ENCODE assay signal across 9 mouse cellular contexts in the genomic region with DNA sequence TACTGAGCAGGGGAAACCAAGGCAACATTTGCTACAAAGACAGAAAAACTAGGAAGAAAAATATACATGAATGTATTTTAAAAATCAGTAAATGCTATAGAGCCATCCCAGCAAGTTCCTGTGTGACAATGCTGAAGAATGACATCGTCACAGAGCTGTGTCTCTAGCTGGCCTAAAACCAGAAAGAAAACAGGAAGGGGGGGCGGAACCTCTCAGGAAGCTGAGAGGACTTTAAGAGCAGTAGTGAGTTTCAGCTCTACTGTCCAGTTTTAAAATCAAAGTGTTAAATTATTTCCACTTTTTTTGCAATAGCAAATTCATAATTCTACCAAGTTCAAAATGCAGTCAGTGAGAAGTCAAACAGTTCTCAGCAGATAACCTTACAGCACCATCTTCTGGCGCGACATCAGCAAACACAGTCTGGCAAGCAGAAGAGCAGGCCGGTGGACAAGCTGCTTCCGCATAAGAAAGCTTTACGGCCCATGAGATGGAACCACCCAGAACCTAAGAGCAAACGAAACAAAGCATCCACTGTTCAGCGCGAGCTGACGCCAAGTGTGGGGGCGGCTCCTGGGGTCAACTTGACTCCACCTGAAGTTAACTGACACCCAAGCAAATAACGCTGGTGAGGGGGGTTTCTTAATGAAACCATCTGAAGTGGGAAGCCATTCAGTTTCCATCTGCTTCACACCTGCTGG. TPM values are rescaled to one million over a fixed set of nuclear protein-coding genes. Genes with fewer than 3 reads are reported as not detected.
A peak's percentile ranks its signal among the peaks of the same experiment; 100 is the strongest.
DNase-seq lines count a peak whose midpoint lies in the region; ATAC-seq and TF ChIP-seq lines count a peak whose summit lies in the region.
"Had no signal": no experiment of that assay in that cellular context is flagged by ENCODE, and none has a peak within 500 bp of the region (broad histone marks: within the 10 kb centered on the region; RNA-seq: fewer than 3 reads in every experiment).

No protein-coding gene starts in this region.

- H3K9me3 ChIP-seq in lung, embryonic 14.5 days (ENCODE audit: low read depth, low read length): no peaks in the 10 kb centered on the region
- H3K9me3 ChIP-seq in midbrain, embryonic 10.5 days (replicated peaks): no peaks in the 10 kb centered on the region
- H3K9me3 ChIP-seq: embryonic facial prominence, embryonic 12.5 days had no signal

- peaks cover 56% of the 10 kb centered on the region for H3K36me3 ChIP-seq in lung, embryonic 14.5 days (ENCODE audit: insufficient read depth)
- peaks cover 80% of the 10 kb centered on the region for H3K36me3 ChIP-seq in midbrain, embryonic 10.5 days

- H3K27ac ChIP-seq in lung, embryonic 14.5 days (ENCODE audit: low read depth): peak overlapping the region; percentile 12; the same call in 1 of the 2 replicates
- no peak overlapping the region for H3K27ac ChIP-seq in midbrain, embryonic 10.5 days (replicated peaks)
- H3K27ac ChIP-seq: embryonic facial prominence, embryonic 12.5 days had no signal

- H3K9ac ChIP-seq in lung, embryonic 14.5 days: no peak overlapping the region
- H3K9ac ChIP-seq: embryonic facial prominence, embryonic 12.5 days had no signal

- H3K27me3 ChIP-seq in lung, embryonic 14.5 days (ENCODE audit: insufficient read depth, low read length): no peaks in the 10 kb centered on the region
- H3K27me3 ChIP-seq in midbrain, embryonic 10.5 days (ENCODE audit: low read depth, poor library complexity, severe bottlenecking): no peaks in the 10 kb centered on the region
- H3K27me3 ChIP-seq: embryonic facial prominence, embryonic 12.5 days had no signal

- ATAC-seq in lung, embryonic 14.5 days (ENCODE audit: insufficient read depth): peak; percentile 81

- H3K4me2 ChIP-seq in lung, embryonic 14.5 days: no peak overlapping the region
- H3K4me2 ChIP-seq: embryonic facial prominence, embryonic 12.5 days had no signal

- no peak for TF ChIP-seq CTCF in lung, embryonic 14.5 days (IDR thresholded peaks at IDR 0.05; ENCODE audit: low read depth)

- intact Hi-C loops in left cerebral cortex, postnatal 10 days (cut with DNase I): no loop called here

- WGBS in lung, embryonic 14.5 days: 53% methylated on average over 13 of the region's 13 CpGs
- 83% methylated on average over 13 of the region's 13 CpGs for WGBS in midbrain, embryonic 10.5 days

- DNase-seq in cerebellum, adult 18-20 months: peak; percentile 16 to 27
- no peak for DNase-seq in cerebellum, adult 9-10 months
- DNase-seq in left cerebral cortex, postnatal 10 days (ENCODE audit: extremely low spot score in 1 of 2, low spot score in 2 of 2): peak; percentile 31 to 56
- no peak for DNase-seq in left cerebral cortex, adult 11 months (ENCODE audit: low spot score)
- peak; percentile 41 to 46 for DNase-seq in heart, adult 9 months (ENCODE audit: low spot score in 2 of 2)
- peak; percentile 46 for DNase-seq in lung, embryonic 14.5 days
- DNase-seq in midbrain, embryonic 10.5 days (ENCODE audit: low spot score): no peak
- no peak for DNase-seq in MN1 (ENCODE audit: low spot score)

- H3K4me3 ChIP-seq in lung, embryonic 14.5 days (ENCODE audit: low read depth, low read length): no peak overlapping the region
- no peak overlapping the region for H3K4me3 ChIP-seq in midbrain, embryonic 10.5 days
- H3K4me3 ChIP-seq: embryonic facial prominence, embryonic 12.5 days had no signal

- H3K4me1 ChIP-seq in lung, embryonic 14.5 days (ENCODE audit: insufficient read depth): no peaks in the 10 kb centered on the region
- H3K4me1 ChIP-seq in midbrain, embryonic 10.5 days: no peaks in the 10 kb centered on the region

RNA-seq across cellular contexts. Expression of gene Gxylt1, which starts 23.3 kb away (rescaled TPM):
- total RNA-seq in left cerebral cortex, postnatal 10 days (2021): 10 to 100 TPM; 10.7 to 10.8 TPM
- 18.1 and 19.1 TPM in 2 replicates for polyA plus RNA-seq in lung, embryonic 14.5 days (2014; fragmentation: Nextera tagmentation; extraction: Ambion mirVana)
- 12.8 and 14.5 TPM in 2 replicates for polyA plus RNA-seq in midbrain, embryonic 10.5 days (2016; fragmentation: Nextera tagmentation; extraction: Ambion mirVana)

Comparison
In these comparisons a context has a peak if more than half of its experiments do, and no peak if none do; other contexts are left out.
1. DNase-seq: peak in cerebellum, adult 18-20 months (2 of 2), left cerebral cortex, postnatal 10 days (2 of 2), heart, adult 9 months (2 of 2) and lung, embryonic 14.5 days (single experiment); none in cerebellum, adult 9-10 months (single experiment), left cerebral cortex, adult 11 months (single experiment), midbrain, embryonic 10.5 days (single experiment) and MN1 (single experiment).